Mouse (Mus musculus): ENCODE measurements around the gene Smad1.

The Smad1 gene

GRCm38 (mm10) chr8:79305941-79306340 is 93.4 kb downstream of the Smad1 start:
- peak; percentile 26 for DNase-seq (ENCODE audit: low read depth, low spot score)

- no peak for DNase-seq (ENCODE audit: low read depth, low spot score)
Measured at GRCm38 (mm10) chr8:79301548-79301947, 97.8 kb downstream of the Smad1 start.

GRCm38 (mm10) chr8:79299704-79300103 is 99.6 kb downstream of the Smad1 start:
- DNase-seq (ENCODE audit: low read depth, low spot score), result no peak

- DNase-seq (ENCODE audit: low read depth, low spot score), result no peak
Measured at GRCm38 (mm10) chr8:79297763-79298162, 101.6 kb downstream of the Smad1 start.

GRCm38 (mm10) chr8:79295276-79296105 is 103.8 kb downstream of the Smad1 start:
- DNase-seq (ENCODE audit: low read depth, low spot score), result no peak

GRCm38 (mm10) chr8:79294610-79295275 is 104.6 kb downstream of the Smad1 start, which contains the start of gene Mmaa:
Mmaa (minus strand) TSS chr8:79294937.
- peak; percentile 96 for DNase-seq (ENCODE audit: low read depth, low spot score)

GRCm38 (mm10) chr8:79293841-79294240 is 105.5 kb downstream of the Smad1 start:
- no peak for DNase-seq (ENCODE audit: low read depth, low spot score)

- DNase-seq (ENCODE audit: low read depth, low spot score), result no peak
Measured at GRCm38 (mm10) chr8:79292712-79293264, 106.5 kb downstream of the Smad1 start.

GRCm38 (mm10) chr8:79289592-79289991 is 109.7 kb downstream of the Smad1 start:
- DNase-seq (ENCODE audit: low read depth, low spot score), result no peak

- no peak for DNase-seq (ENCODE audit: low read depth, low spot score)
Measured at GRCm38 (mm10) chr8:79288681-79289080, 110.6 kb downstream of the Smad1 start.
